Mouse (Mus musculus) olfactory bulb, adult 2 months (tissue): ENCODE data around the gene Ncapd2.

Experiments used
- CTCF ChIP-seq: fragments of 200-500 bp; IDR thresholded peaks from 2 replicates; pipeline ENCODE4 v1.5.1; 2012; ENCODE audit warnings: low read depth, mild to moderate bottlenecking, low read length, moderate library complexity; ENCODE audit not compliant: insufficient read depth
- POLR2A ChIP-seq: fragments of 200-500 bp; IDR thresholded peaks from 2 replicates; pipeline ENCODE4 v1.6.1; 2012; ENCODE audit warnings: mild to moderate bottlenecking, low read depth, low read length, moderate library complexity; ENCODE audit not compliant: insufficient read depth

DNA sequence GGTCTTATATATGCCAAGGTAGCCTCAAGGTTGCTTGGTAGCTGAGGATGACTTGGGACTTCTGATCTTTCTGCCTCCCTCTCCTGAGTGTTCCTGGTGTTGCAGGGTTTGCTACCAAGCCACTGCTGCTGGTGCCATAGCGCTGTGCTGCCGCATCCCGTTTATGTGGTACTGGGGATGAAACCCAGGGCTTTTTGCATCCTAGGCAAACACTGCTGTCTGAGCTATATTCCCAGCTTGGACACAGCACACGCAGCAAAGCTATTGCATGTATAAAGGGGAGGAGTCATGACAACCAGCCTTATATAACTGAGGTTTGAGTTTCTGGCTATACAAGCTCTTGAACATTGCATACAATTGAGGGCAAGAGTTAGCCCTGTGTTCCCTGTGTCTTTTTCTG, 45.9 kb upstream of the Ncapd2 start:
- no peak for TF ChIP-seq POLR2A
- no peak for TF ChIP-seq CTCF
